Mouse (Mus musculus) limb, embryonic 10.5 days (tissue): ENCODE data around the gene Ubl7. TPM values are rescaled to one million over a fixed set of nuclear protein-coding genes. Genes with fewer than 3 reads are reported as not detected.

ENCODE experiments used
- DNase-seq: peaks from one replicate; pipeline ENCODE4 v3.0.0-alpha.2; 2017; ENCODE audit warnings: low spot score
- H3K27ac ChIP-seq: fragments of 300-500 bp; sonication (generic); 2 replicates; pipeline ENCODE4 v1.5.1; 2016; ENCODE audit warnings: mild to moderate bottlenecking
- H3K27me3 ChIP-seq: fragments of 300-500 bp; sonication (generic); 2 replicates; pipeline ENCODE4 v1.6.1; 2016; ENCODE audit warnings: low read depth, mild to moderate bottlenecking; ENCODE audit not compliant: poor library complexity, severe bottlenecking
- H3K36me3 ChIP-seq: fragments of 300-500 bp; sonication (generic); 2 replicates; pipeline ENCODE4 v1.6.1; 2016; ENCODE audit warnings: mild to moderate bottlenecking, moderate library complexity
- H3K4me1 ChIP-seq: fragments of 300-500 bp; sonication (generic); 2 replicates; pipeline ENCODE4 v1.6.1; 2016
- H3K4me3 ChIP-seq: fragments of 300-500 bp; sonication (generic); 2 replicates; pipeline ENCODE4 v1.5.1; 2016; ENCODE audit warnings: mild to moderate bottlenecking, moderate library complexity
- H3K9me3 ChIP-seq: fragments of 300-500 bp; sonication (generic); replicated peaks from 2 replicates; pipeline ENCODE4 v1.6.1; 2016; ENCODE audit warnings: mild to moderate bottlenecking
- WGBS: fragments of 180-500 bp; shearing (Covaris S2); methylation state at CpG from one replicate; pipeline ENCODE4 v1.1.7; 2016; 5-methylcytosine and 5-hydroxymethylcytosine counted together
- polyA plus RNA-seq: library from polyadenylated mRNA; unstranded; fragments of >200 nt; fragmentation: Nextera tagmentation; extraction: Ambion mirVana; gene quantifications from 2 replicates; pipeline ENCODE4 v1.2.1, GENCODE M21; 2016

The Ubl7 gene
- polyA plus RNA-seq, 1 experiment from 2014 or later, result 130 TPM

DNA sequence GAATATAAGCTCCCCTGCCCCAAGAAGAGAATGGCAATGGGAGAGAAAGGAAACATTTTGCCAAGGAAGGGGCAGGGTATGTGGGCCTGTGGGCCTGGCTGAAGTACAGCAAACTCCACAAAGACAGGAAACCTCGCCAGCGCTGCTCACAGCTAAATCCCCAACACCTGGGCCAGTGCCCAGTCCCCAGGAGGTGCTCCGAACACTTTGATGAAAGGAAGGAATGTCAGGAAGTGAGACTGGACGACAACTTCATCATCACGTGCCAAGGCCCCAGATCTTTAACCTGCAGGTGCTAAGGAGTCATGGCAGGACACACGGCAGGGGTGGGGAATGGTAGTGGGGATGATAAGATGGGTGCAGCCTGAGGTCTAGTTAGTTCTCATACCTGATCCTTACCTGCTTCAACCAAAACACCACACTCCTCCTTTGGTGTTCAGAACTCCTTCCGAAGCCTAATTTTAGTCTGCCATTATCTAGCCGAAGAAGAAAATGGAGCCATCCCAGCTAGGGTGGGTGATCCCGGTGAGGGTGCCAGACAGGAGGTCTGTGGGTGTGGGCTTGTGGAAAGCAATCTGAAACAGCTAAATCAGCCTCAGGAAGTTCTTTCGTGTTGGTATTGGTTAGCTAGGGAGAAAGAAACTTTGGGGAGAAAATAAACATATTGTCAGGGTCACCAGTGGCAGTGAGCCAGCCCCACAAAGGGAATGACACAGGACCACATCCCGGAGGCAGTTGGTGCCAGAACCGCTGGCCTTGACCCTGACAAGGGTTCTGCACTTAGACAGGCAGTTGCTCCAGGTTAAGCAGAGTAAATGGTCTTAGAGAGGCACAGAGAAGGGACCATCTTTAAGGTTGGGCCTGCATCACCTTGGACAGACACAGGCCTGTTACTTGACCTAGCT, 54.8 kb downstream of the Ubl7 start:
- H3K36me3 ChIP-seq, result no peaks in the 10 kb centered on the region
- H3K27me3 ChIP-seq, result no peaks in the 10 kb centered on the region
- WGBS, result 71% methylated on average over 12 of the region's 12 CpGs
- H3K27ac ChIP-seq, result no peak overlapping the region; the same call in 1 of the 2 replicates
- peaks cover 45% of the 10 kb centered on the region for H3K4me1 ChIP-seq
- no peak overlapping the region for H3K4me3 ChIP-seq
- no peaks in the 10 kb centered on the region for H3K9me3 ChIP-seq
- DNase-seq, result no peak

- Histone ChIP-seq H3K4me1 (peaks cover 50% of the 10 kb centered on the region), H3K4me3 (no peak overlapping the region), H3K27me3 (no peaks in the 10 kb centered on the region), H3K9me3 (no peaks in the 10 kb centered on the region), H3K27ac (no peak overlapping the region), H3K36me3 (no peaks in the 10 kb centered on the region)
- no peak for DNase-seq
- WGBS, result 84% methylated on average over 14 of the region's 14 CpGs
Observed at GRCm38 (mm10) chr9:57967237-57967960, 56.6 kb downstream of the Ubl7 start.

- Histone ChIP-seq H3K27me3 (no peaks in the 10 kb centered on the region), H3K9me3 (no peaks in the 10 kb centered on the region), H3K4me3 (no peak overlapping the region), H3K27ac (0 out of 2 replicates have a peak overlapping the region, but pooled peaks have one; percentile 20), H3K36me3 (no peaks in the 10 kb centered on the region), H3K4me1 (peaks cover 51% of the 10 kb centered on the region)
- WGBS, result 80% methylated on average over 9 of the region's 9 CpGs
- DNase-seq, result no peak
Observed at GRCm38 (mm10) chr9:57968166-57968771, 57.5 kb downstream of the Ubl7 start.

DNA sequence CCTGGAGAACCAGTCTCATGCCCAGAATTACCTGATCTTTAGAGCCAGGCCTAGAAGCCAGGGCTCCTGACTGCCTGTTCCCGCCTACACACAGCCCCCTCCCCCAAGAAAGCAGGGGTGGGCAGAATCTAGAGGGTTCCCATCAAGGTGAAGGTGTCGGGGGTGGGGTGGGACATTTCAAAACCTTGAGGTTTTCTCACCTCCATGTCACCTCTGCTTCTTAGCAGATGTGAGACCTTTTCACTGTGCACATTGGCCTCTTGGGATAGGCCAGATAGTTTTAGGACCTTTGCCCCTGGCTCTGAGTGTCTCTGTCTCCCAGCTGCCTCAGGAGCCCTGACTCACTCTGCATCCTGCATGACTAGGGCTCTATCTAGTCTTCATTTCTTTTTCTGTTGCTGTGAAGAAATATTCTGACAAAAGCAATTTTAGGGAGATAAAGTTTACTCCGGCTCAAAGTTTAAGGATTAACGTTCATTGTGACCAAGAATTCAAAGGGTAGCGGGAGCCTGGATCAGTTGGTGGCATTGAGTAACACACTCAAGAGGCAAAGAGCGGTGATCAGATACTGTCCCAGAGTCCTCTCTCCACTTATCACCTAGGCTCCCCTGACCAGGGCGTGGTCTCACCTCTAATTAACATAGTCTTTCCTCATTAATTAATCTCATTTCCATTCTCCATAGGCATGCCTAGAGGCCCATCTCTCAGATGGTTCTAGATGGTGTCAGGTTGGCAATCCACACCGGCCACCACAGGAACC, 58.2 kb downstream of the Ubl7 start:
- Histone ChIP-seq H3K36me3 (no peaks in the 10 kb centered on the region), H3K27ac (0 out of 2 replicates have a peak overlapping the region, but pooled peaks have one; percentile 20), H3K4me3 (no peak overlapping the region), H3K9me3 (no peaks in the 10 kb centered on the region), H3K27me3 (no peaks in the 10 kb centered on the region), H3K4me1 (peaks cover 58% of the 10 kb centered on the region)
- 88% methylated on average over 8 of the region's 8 CpGs for WGBS
- no peak for DNase-seq

DNA sequence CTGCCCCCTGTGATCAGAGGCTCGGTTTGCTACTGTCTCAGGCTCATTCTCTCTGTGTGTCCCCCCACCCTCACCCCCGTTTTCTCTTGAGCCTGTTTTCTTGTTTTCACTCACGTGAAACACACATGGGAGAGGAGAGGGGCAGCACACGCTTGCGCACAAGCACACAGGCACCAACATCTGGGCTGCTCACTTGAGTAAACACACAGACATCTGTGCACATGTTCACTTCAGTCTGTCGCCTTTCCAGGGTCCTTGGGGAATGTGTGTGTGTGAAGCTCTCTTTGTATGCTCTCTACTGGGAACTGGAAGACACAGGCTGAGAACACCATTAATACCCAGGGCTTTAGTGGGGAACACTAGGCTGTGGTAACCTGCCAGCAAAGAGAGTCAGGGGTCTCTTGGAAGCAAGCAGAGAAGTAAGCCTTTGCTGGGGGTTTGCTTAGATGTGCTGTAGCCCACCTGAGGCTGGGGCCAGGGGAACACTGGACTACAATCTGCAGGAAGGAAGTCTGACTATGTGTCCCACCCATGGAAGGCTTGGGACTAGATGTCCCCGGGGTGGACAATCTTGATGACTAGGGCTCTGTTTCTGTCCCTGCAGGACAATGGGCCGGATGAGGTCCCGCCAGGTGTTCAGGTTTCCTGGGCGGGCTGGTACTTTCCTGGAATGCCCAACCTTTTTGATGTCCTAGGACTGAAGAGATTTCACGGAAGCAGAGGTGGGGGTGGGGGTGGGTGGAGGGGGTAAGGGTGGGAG, 59.1 kb downstream of the Ubl7 start:
- Histone ChIP-seq H3K36me3 (no peaks in the 10 kb centered on the region), H3K4me1 (peaks cover 61% of the 10 kb centered on the region), H3K27me3 (no peaks in the 10 kb centered on the region), H3K9me3 (no peaks in the 10 kb centered on the region), H3K4me3 (no peak overlapping the region), H3K27ac (peak overlapping the region; percentile 58)
- WGBS, result 78% methylated on average over 11 of the region's 11 CpGs
- DNase-seq, result no peak

- Histone ChIP-seq H3K27me3 (no peaks in the 10 kb centered on the region), H3K4me3 (no peak overlapping the region), H3K27ac (peak overlapping the region; percentile 89), H3K36me3 (no peaks in the 10 kb centered on the region), H3K9me3 (no peaks in the 10 kb centered on the region), H3K4me1 (peaks cover 49% of the 10 kb centered on the region)
- DNase-seq, result no peak
- 97% methylated on average over 5 of the region's 5 CpGs for WGBS
Observed at GRCm38 (mm10) chr9:57971413-57971812, 60.6 kb downstream of the Ubl7 start.

- no peaks in the 10 kb centered on the region for H3K9me3 ChIP-seq
- 69% methylated on average over 9 of the region's 9 CpGs for WGBS
- peak overlapping the region; percentile 89 for H3K27ac ChIP-seq
- peak overlapping the region; percentile 12; the same call in 1 of the 2 replicates for H3K4me3 ChIP-seq
- H3K4me1 ChIP-seq, result peaks cover 49% of the 10 kb centered on the region
- H3K27me3 ChIP-seq, result no peaks in the 10 kb centered on the region
- no peaks in the 10 kb centered on the region for H3K36me3 ChIP-seq
- peak; percentile 52 for DNase-seq
Observed at GRCm38 (mm10) chr9:57972141-57972591, 61.4 kb downstream of the Ubl7 start.

- Histone ChIP-seq H3K9me3 (no peaks in the 10 kb centered on the region), H3K4me3 (peak overlapping the region; percentile 12; the same call in 1 of the 2 replicates), H3K27ac (peak overlapping the region; percentile 89), H3K4me1 (peaks cover 45% of the 10 kb centered on the region), H3K27me3 (no peaks in the 10 kb centered on the region), H3K36me3 (no peaks in the 10 kb centered on the region)
- 54% methylated on average over 9 of the region's 9 CpGs for WGBS
- DNase-seq, result no peak
Observed at GRCm38 (mm10) chr9:57972776-57973439, 62.1 kb downstream of the Ubl7 start.

GRCm38 (mm10) chr9:57973440-57974066, 62.8 kb downstream of the Ubl7 start:
- H3K4me3 ChIP-seq, result no peak overlapping the region
- no peaks in the 10 kb centered on the region for H3K27me3 ChIP-seq
- peak overlapping the region; percentile 89 for H3K27ac ChIP-seq
- DNase-seq, result no peak
- H3K9me3 ChIP-seq, result no peaks in the 10 kb centered on the region
- WGBS, result 87% methylated on average over 6 of the region's 6 CpGs
- peaks cover 45% of the 10 kb centered on the region for H3K4me1 ChIP-seq
- no peaks in the 10 kb centered on the region for H3K36me3 ChIP-seq

- H3K4me1 ChIP-seq, result peaks cover 45% of the 10 kb centered on the region
- peak overlapping the region; percentile 59 for H3K27ac ChIP-seq
- no peak overlapping the region for H3K4me3 ChIP-seq
- no peak for DNase-seq
- 63% methylated on average over 5 of the region's 5 CpGs for WGBS
- H3K36me3 ChIP-seq, result no peaks in the 10 kb centered on the region
- H3K9me3 ChIP-seq, result no peaks in the 10 kb centered on the region
- H3K27me3 ChIP-seq, result peaks cover 3% of the 10 kb centered on the region; the same call in 1 of the 2 replicates
Observed at GRCm38 (mm10) chr9:57974221-57974620, 63.4 kb downstream of the Ubl7 start.
